Mouse (Mus musculus): ENCODE measurements around the gene Frmd4a. TPM values are rescaled to one million over a fixed set of nuclear protein-coding genes. Genes with fewer than 3 reads are reported as not detected.

Frmd4a gene
- polyA plus RNA-seq, 1 experiment from 2014 or later: 17.7 TPM

- H3K4me1 ChIP-seq (ENCODE audit: control insufficient read depth in 2 of 2, insufficient read depth in 2 of 2, low read length in 2 of 2): no peaks in the 10 kb centered on the region
- H3K27me3 ChIP-seq (ENCODE audit: control insufficient read depth, insufficient read depth, low read length): no peaks in the 10 kb centered on the region
- H3K4me2 ChIP-seq (ENCODE audit: low read length): no peak overlapping the region
- WGBS: 83% methylated on average over 7 of the region's 7 CpGs
- no peak overlapping the region for H3K4me3 ChIP-seq (ENCODE audit: control insufficient read depth in 1 of 2, insufficient read depth in 1 of 2, low read depth in 1 of 2, low read length in 2 of 2)
- no peak overlapping the region for H3K9ac ChIP-seq (ENCODE audit: low read length)
- no peaks in the 10 kb centered on the region for H3K36me3 ChIP-seq (ENCODE audit: control insufficient read depth, insufficient read depth, low read length)
- H3K27ac ChIP-seq (replicated peaks in 1 of 2; ENCODE audit: control insufficient read depth in 1 of 2, insufficient read depth in 1 of 2, low read depth in 2 of 2, low read length in 2 of 2): no peak overlapping the region
- no peaks in the 10 kb centered on the region for H3K9me3 ChIP-seq (ENCODE audit: control insufficient read depth, low read length)
- no peak for ATAC-seq (ENCODE audit: insufficient number of reproducible peaks, insufficient read depth, low FRiP score, low read depth)
These were observed 191.7 kb downstream of the Frmd4a start for GRCm38 (mm10) chr2:4209234-4209633.

- no peaks in the 10 kb centered on the region; the same call in 1 of the 2 replicates for H3K9me3 ChIP-seq (ENCODE audit: control insufficient read depth, low read length)
- H3K27me3 ChIP-seq (ENCODE audit: control insufficient read depth, insufficient read depth, low read length): no peaks in the 10 kb centered on the region
- H3K4me2 ChIP-seq (ENCODE audit: low read length): no peak overlapping the region
- no peak overlapping the region for H3K4me3 ChIP-seq (ENCODE audit: control insufficient read depth in 1 of 2, insufficient read depth in 1 of 2, low read depth in 1 of 2, low read length in 2 of 2)
- peaks cover 10 to 18% of the 10 kb centered on the region in 2 experiments for H3K4me1 ChIP-seq (ENCODE audit: control insufficient read depth in 2 of 2, insufficient read depth in 2 of 2, low read length in 2 of 2)
- H3K36me3 ChIP-seq (ENCODE audit: control insufficient read depth, insufficient read depth, low read length): no peaks in the 10 kb centered on the region
- ATAC-seq (ENCODE audit: insufficient number of reproducible peaks, insufficient read depth, low FRiP score, low read depth): no peak
- no peak overlapping the region for H3K9ac ChIP-seq (ENCODE audit: low read length)
- no peak overlapping the region for H3K27ac ChIP-seq (replicated peaks in 1 of 2; ENCODE audit: control insufficient read depth in 1 of 2, insufficient read depth in 1 of 2, low read depth in 2 of 2, low read length in 2 of 2)
- 2% methylated on average over 1 of the region's 1 CpGs for WGBS
These were observed 204.9 kb downstream of the Frmd4a start for GRCm38 (mm10) chr2:4222497-4222828.

- Histone ChIP-seq H3K9me3 (ENCODE audit: control insufficient read depth, low read length) (no peaks in the 10 kb centered on the region; the same call in 1 of the 2 replicates), H3K9ac (ENCODE audit: low read length) (no peak overlapping the region), H3K4me1 (ENCODE audit: control insufficient read depth in 2 of 2, insufficient read depth in 2 of 2, low read length in 2 of 2) (peaks cover 18 to 26% of the 10 kb centered on the region in 2 experiments), H3K36me3 (ENCODE audit: control insufficient read depth, insufficient read depth, low read length) (no peaks in the 10 kb centered on the region), H3K4me2 (ENCODE audit: low read length) (no peak overlapping the region), H3K4me3 (ENCODE audit: control insufficient read depth in 1 of 2, insufficient read depth in 1 of 2, low read depth in 1 of 2, low read length in 2 of 2) (no peak overlapping the region), H3K27me3 (ENCODE audit: control insufficient read depth, insufficient read depth, low read length) (no peaks in the 10 kb centered on the region), H3K27ac (replicated peaks in 1 of 2; ENCODE audit: control insufficient read depth in 1 of 2, insufficient read depth in 1 of 2, low read depth in 2 of 2, low read length in 2 of 2) (no peak overlapping the region)
- no peak for ATAC-seq (ENCODE audit: insufficient number of reproducible peaks, insufficient read depth, low FRiP score, low read depth)
- WGBS: 79% methylated on average over 6 of the region's 6 CpGs
These were observed 205.8 kb downstream of the Frmd4a start for GRCm38 (mm10) chr2:4223316-4223715.

GRCm38 (mm10) chr2:4226941-4227558, 209.5 kb downstream of the Frmd4a start:
- Histone ChIP-seq H3K4me3 (ENCODE audit: control insufficient read depth in 1 of 2, insufficient read depth in 1 of 2, low read depth in 1 of 2, low read length in 2 of 2) (no peak overlapping the region), H3K27ac (replicated peaks in 1 of 2; ENCODE audit: control insufficient read depth in 1 of 2, insufficient read depth in 1 of 2, low read depth in 2 of 2, low read length in 2 of 2) (peak overlapping the region; percentile 62 to 68), H3K4me2 (ENCODE audit: low read length) (peak overlapping the region; percentile 12; the same call in 1 of the 2 replicates), H3K27me3 (ENCODE audit: control insufficient read depth, insufficient read depth, low read length) (no peaks in the 10 kb centered on the region), H3K4me1 (ENCODE audit: control insufficient read depth in 2 of 2, insufficient read depth in 2 of 2, low read length in 2 of 2) (peaks cover 25 to 30% of the 10 kb centered on the region in 2 experiments), H3K9ac (ENCODE audit: low read length) (0 out of 2 replicates have a peak overlapping the region, but pooled peaks have one; percentile 5), H3K9me3 (ENCODE audit: control insufficient read depth, low read length) (no peaks in the 10 kb centered on the region; the same call in 1 of the 2 replicates), H3K36me3 (ENCODE audit: control insufficient read depth, insufficient read depth, low read length) (no peaks in the 10 kb centered on the region)
- no peak for ATAC-seq (ENCODE audit: insufficient number of reproducible peaks, insufficient read depth, low FRiP score, low read depth)
- 48% methylated on average over 7 of the region's 7 CpGs for WGBS

- Histone ChIP-seq H3K36me3 (ENCODE audit: control insufficient read depth, insufficient read depth, low read length) (no peaks in the 10 kb centered on the region), H3K27me3 (ENCODE audit: control insufficient read depth, insufficient read depth, low read length) (no peaks in the 10 kb centered on the region), H3K4me1 (ENCODE audit: control insufficient read depth in 2 of 2, insufficient read depth in 2 of 2, low read length in 2 of 2) (peaks cover 25 to 30% of the 10 kb centered on the region in 2 experiments), H3K9ac (ENCODE audit: low read length) (no peak overlapping the region), H3K4me2 (ENCODE audit: low read length) (peak overlapping the region; percentile 12; the same call in 1 of the 2 replicates), H3K27ac (replicated peaks in 1 of 2; ENCODE audit: control insufficient read depth in 1 of 2, insufficient read depth in 1 of 2, low read depth in 2 of 2, low read length in 2 of 2) (peak overlapping the region in 1 of 2 experiments; percentile 68; a peak in 3 of 4 replicates), H3K9me3 (ENCODE audit: control insufficient read depth, low read length) (no peaks in the 10 kb centered on the region; the same call in 1 of the 2 replicates), H3K4me3 (ENCODE audit: control insufficient read depth in 1 of 2, insufficient read depth in 1 of 2, low read depth in 1 of 2, low read length in 2 of 2) (no peak overlapping the region)
- ATAC-seq (ENCODE audit: insufficient number of reproducible peaks, insufficient read depth, low FRiP score, low read depth): peak; percentile 74; the same call in 1 of the 2 replicates
- WGBS: 25% methylated on average over 4 of the region's 4 CpGs
These were observed 210.0 kb downstream of the Frmd4a start for GRCm38 (mm10) chr2:4227563-4227962.

- no peak for ATAC-seq (ENCODE audit: insufficient number of reproducible peaks, insufficient read depth, low FRiP score, low read depth)
These were observed 211.0 kb downstream of the Frmd4a start for GRCm38 (mm10) chr2:4228510-4228909.

GRCm38 (mm10) chr2:4232335-4232734, 214.8 kb downstream of the Frmd4a start:
- H3K27me3 ChIP-seq (ENCODE audit: control insufficient read depth, insufficient read depth, low read length): no peaks in the 10 kb centered on the region
- H3K36me3 ChIP-seq (ENCODE audit: control insufficient read depth, insufficient read depth, low read length): no peaks in the 10 kb centered on the region
- peak overlapping the region; percentile 52 for H3K4me2 ChIP-seq (ENCODE audit: low read length)
- no peak for ATAC-seq (ENCODE audit: insufficient number of reproducible peaks, insufficient read depth, low FRiP score, low read depth)
- no peak overlapping the region for H3K27ac ChIP-seq (replicated peaks in 1 of 2; ENCODE audit: control insufficient read depth in 1 of 2, insufficient read depth in 1 of 2, low read depth in 2 of 2, low read length in 2 of 2)
- peaks cover 23 to 26% of the 10 kb centered on the region in 2 experiments for H3K4me1 ChIP-seq (ENCODE audit: control insufficient read depth in 2 of 2, insufficient read depth in 2 of 2, low read length in 2 of 2)
- no peak overlapping the region; a peak in 1 of 4 replicates for H3K4me3 ChIP-seq (ENCODE audit: control insufficient read depth in 1 of 2, insufficient read depth in 1 of 2, low read depth in 1 of 2, low read length in 2 of 2)
- H3K9ac ChIP-seq (ENCODE audit: low read length): peak overlapping the region; percentile 1; the same call in 1 of the 2 replicates
- no peaks in the 10 kb centered on the region for H3K9me3 ChIP-seq (ENCODE audit: control insufficient read depth, low read length)
- 52% methylated on average over 3 of the region's 3 CpGs for WGBS

More at GRCm38 (mm10) chr2:4228510-4228909, 211.0 kb downstream of the Frmd4a start:
- Histone ChIP-seq H3K27ac (replicated peaks in 1 of 2; ENCODE audit: control insufficient read depth in 1 of 2, insufficient read depth in 1 of 2, low read depth in 2 of 2, low read length in 2 of 2) (no peak overlapping the region), H3K9me3 (ENCODE audit: control insufficient read depth, low read length) (no peaks in the 10 kb centered on the region; the same call in 1 of the 2 replicates), H3K4me3 (ENCODE audit: control insufficient read depth in 1 of 2, insufficient read depth in 1 of 2, low read depth in 1 of 2, low read length in 2 of 2) (no peak overlapping the region), H3K9ac (ENCODE audit: low read length) (0 out of 2 replicates have a peak overlapping the region, but pooled peaks have one; percentile 11), H3K4me1 (ENCODE audit: control insufficient read depth in 2 of 2, insufficient read depth in 2 of 2, low read length in 2 of 2) (peaks cover 31 to 36% of the 10 kb centered on the region in 2 experiments), H3K4me2 (ENCODE audit: low read length) (no peak overlapping the region), H3K27me3 (ENCODE audit: control insufficient read depth, insufficient read depth, low read length) (no peaks in the 10 kb centered on the region), H3K36me3 (ENCODE audit: control insufficient read depth, insufficient read depth, low read length) (no peaks in the 10 kb centered on the region)
- WGBS: 20% methylated on average over 3 of the region's 3 CpGs
